Mouse (Mus musculus): ENCODE data around the gene Hebp2.

- no peak for TF ChIP-seq CTCF (IDR thresholded peaks at IDR 0.05; ENCODE audit: insufficient read depth, low read depth, low read length)
- no peak for TF ChIP-seq POLR2A (IDR thresholded peaks at IDR 0.05; ENCODE audit: insufficient read depth, low read depth, low read length)
Observed at GRCm38 (mm10) chr10:18561445-18561844, 15.6 kb upstream of the Hebp2 start.
